Mouse (Mus musculus): ENCODE results near the gene Scrn1. TPM values are rescaled to one million over a fixed set of nuclear protein-coding genes. Genes with fewer than 3 reads are reported as not detected.

The Scrn1 gene
- polyA plus RNA-seq, 1 experiment from 2014 or later: 135 TPM

DNA sequence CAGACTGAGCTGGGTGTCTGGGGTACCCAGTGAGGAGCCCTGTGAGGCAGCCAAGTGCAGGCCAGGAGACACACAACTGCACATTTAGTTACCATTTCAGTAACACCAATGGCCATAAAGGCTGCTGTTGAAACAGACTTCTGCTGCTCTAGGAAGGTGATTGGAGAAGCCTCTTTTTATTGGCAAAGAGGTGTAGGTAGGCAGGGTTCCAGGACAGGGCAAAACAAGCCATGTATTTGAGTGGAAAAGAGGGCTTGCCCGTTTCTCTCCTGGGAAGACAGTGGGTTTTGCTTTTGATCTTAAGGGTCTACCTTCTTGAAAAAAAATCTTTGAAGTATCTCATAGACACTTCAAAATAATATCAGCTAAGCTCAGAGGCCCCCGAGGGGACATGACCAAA, 54.0 kb downstream of the Scrn1 start:
- Histone ChIP-seq H3K36me3 (peaks cover 29% of the 10 kb centered on the region), H3K9me3 (no peaks in the 10 kb centered on the region), H3K27me3 (no peaks in the 10 kb centered on the region), H3K4me3 (no peak overlapping the region), H3K4me2 (replicated peaks) (no peak overlapping the region), H3K9ac (replicated peaks) (no peak overlapping the region), H3K27ac (replicated peaks) (no peak overlapping the region), H3K4me1 (peaks cover 19% of the 10 kb centered on the region)
- 78% methylated on average over 2 of the region's 2 CpGs for WGBS
- ATAC-seq (replicated peaks): no peak

DNA sequence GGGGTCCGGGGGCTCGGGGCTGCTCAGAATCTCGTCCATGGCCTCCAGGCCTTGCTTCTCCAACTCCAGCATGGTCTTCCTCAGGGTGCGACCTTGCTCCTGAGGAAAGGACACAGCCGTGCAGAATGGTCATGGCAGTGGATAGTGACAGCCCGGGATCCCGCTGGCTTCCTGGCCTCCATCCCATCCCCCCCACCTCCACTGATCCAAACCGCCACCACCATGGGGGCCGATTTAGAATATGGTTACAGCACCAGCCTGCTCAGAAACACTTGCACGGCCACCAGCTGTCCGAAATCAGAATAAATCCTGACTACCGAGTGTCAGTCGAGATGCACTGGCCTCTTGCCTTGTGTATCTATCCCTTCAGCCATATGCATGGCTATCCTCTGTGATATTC, 57.0 kb downstream of the Scrn1 start:
- Histone ChIP-seq H3K27me3 (no peaks in the 10 kb centered on the region), H3K9me3 (no peaks in the 10 kb centered on the region), H3K27ac (replicated peaks) (no peak overlapping the region), H3K9ac (replicated peaks) (no peak overlapping the region), H3K36me3 (peaks cover 25% of the 10 kb centered on the region), H3K4me1 (peaks cover 21% of the 10 kb centered on the region), H3K4me3 (no peak overlapping the region), H3K4me2 (replicated peaks) (no peak overlapping the region)
- WGBS: 88% methylated on average over 13 of the region's 13 CpGs
- no peak for ATAC-seq (replicated peaks)

DNA sequence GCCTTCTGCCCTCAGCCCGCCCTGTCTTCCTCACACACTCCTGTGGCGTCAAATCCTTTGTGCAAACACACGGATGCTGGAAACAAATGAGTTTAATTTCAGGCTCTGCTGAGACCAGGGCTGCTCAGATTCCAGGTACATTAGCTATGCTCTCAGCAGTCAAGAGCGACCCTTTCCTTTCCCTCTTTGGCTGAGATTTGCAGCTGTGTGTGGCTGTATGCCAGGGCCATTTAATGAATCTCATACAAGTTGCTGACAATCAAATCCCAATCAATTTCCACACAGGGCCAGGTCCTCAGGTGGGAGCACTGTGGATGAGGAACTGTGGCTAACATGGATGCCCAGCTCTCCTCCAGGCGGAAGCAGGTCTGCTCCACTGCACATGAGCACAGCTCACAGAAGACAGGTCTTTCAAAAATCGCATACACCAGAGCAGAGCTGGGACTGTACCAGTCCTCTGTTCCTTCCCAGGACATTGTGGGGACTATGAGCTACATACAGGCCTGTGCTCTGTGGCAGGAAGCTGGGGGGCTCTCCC, 58.0 kb downstream of the Scrn1 start:
- no peaks in the 10 kb centered on the region for H3K27me3 ChIP-seq
- peaks cover 21% of the 10 kb centered on the region for H3K4me1 ChIP-seq
- no peak overlapping the region for H3K4me3 ChIP-seq
- WGBS: 14% methylated on average over 6 of the region's 6 CpGs
- ATAC-seq (replicated peaks): peak; percentile 60
- peak overlapping the region; percentile 82 for H3K27ac ChIP-seq (replicated peaks)
- H3K4me2 ChIP-seq (replicated peaks): no peak overlapping the region
- peaks cover 16% of the 10 kb centered on the region for H3K36me3 ChIP-seq
- H3K9ac ChIP-seq (replicated peaks): no peak overlapping the region; the same call in 1 of the 2 replicates
- no peaks in the 10 kb centered on the region for H3K9me3 ChIP-seq

DNA sequence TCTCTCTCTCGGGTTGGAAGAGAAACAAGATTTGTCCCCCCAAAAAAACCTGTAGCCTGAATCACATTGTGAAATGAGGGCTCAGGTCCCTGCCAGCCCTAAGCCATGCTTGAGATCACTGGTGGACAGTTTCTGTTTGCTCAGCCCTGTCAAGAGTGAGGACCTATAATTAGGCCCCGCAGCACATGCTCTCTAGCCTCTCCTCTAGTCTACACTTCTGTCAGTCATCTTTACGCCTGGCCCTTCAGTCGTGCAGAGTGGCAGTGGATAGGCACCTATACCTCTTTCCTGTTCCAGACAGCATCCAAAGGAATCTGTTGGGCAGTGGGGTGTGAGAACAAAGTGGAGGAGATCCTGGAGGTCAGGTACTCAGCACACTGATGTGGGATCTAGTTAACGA, 58.5 kb downstream of the Scrn1 start:
- H3K9ac ChIP-seq (replicated peaks): no peak overlapping the region
- H3K36me3 ChIP-seq: peaks cover 15% of the 10 kb centered on the region
- peak overlapping the region; percentile 82 for H3K27ac ChIP-seq (replicated peaks)
- 37% methylated on average over 5 of the region's 5 CpGs for WGBS
- 0 out of 2 replicates have a peak, but pooled peaks have one; percentile 24 for ATAC-seq (replicated peaks)
- no peak overlapping the region for H3K4me2 ChIP-seq (replicated peaks)
- no peaks in the 10 kb centered on the region for H3K27me3 ChIP-seq
- H3K4me1 ChIP-seq: peaks cover 21% of the 10 kb centered on the region
- no peaks in the 10 kb centered on the region for H3K9me3 ChIP-seq
- no peak overlapping the region for H3K4me3 ChIP-seq

DNA sequence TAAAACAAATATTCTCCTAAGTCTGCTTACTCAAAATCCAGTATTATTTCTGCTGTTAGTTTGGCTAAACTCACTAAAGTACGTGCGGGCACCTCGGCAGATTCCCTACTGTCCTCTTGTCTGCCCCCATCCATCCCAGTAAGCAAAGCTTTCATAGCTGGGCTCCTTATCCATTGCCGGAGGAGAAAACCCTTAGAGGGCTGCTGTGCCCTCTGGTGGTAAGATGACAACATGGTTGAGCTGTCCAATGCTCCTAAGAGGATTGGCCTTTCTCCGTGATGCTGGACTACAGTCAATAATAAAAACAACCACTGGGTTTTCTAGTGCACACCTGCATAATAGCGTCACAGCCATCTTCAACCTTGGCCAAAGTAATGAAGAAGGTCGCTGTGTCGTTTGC, 59.3 kb downstream of the Scrn1 start:
- no peaks in the 10 kb centered on the region for H3K27me3 ChIP-seq
- ATAC-seq (replicated peaks): no peak
- peaks cover 12% of the 10 kb centered on the region for H3K36me3 ChIP-seq
- no peak overlapping the region for H3K4me3 ChIP-seq
- 0 out of 2 replicates have a peak overlapping the region, but pooled peaks have one; percentile 82 for H3K27ac ChIP-seq (replicated peaks)
- 45% methylated on average over 8 of the region's 8 CpGs for WGBS
- no peak overlapping the region for H3K4me2 ChIP-seq (replicated peaks)
- no peaks in the 10 kb centered on the region for H3K9me3 ChIP-seq
- no peak overlapping the region for H3K9ac ChIP-seq (replicated peaks)
- peaks cover 21% of the 10 kb centered on the region for H3K4me1 ChIP-seq

DNA sequence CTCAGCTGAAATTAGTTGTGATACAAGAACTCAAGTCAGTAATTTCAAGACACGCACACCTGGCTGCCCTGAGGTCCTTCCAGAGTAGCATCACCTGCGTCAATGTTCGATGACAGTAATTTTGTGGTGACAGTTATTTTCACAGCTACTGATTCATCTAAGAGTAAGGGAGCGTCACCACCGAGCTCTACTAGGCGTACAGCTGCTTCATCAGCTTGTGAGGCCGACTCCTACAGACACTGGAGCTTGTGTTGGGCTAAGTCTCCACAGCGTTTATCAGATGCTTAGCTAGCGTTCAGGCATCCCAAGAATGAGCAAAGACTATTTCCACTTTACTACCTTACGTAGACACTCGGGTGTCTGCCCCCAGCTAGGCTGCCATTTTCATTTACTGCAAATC, 60.0 kb downstream of the Scrn1 start:
- Histone ChIP-seq H3K27me3 (no peaks in the 10 kb centered on the region), H3K4me2 (replicated peaks) (no peak overlapping the region), H3K4me3 (no peak overlapping the region), H3K36me3 (peaks cover 19% of the 10 kb centered on the region), H3K4me1 (peaks cover 21% of the 10 kb centered on the region), H3K9me3 (no peaks in the 10 kb centered on the region), H3K9ac (replicated peaks) (no peak overlapping the region), H3K27ac (replicated peaks) (0 out of 2 replicates have a peak overlapping the region, but pooled peaks have one; percentile 8)
- 90% methylated on average over 11 of the region's 11 CpGs for WGBS
- no peak for ATAC-seq (replicated peaks)

DNA sequence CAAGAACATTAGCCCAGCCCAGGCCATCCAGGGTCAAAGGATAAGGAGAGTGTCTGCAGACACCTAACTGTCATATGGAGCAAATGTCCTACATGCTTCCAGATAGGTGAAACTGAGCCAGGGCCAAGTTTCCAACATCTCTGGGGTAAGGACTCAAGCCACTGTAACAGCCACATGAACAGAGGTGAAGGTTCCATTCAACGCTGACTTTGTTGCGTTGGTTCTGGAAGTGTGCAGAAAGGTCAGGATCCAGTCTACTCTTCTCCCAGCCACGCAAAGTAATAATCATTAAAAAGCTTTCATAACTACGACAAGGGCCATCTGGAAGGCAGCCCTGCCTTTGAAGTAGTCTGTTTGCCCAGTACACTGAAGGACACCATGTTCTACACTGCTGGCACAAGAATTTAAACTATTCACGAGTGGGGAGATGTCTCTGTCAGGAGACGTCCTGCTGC, 63.6 kb downstream of the Scrn1 start:
- Histone ChIP-seq H3K9ac (replicated peaks) (no peak overlapping the region), H3K4me1 (peaks cover 5% of the 10 kb centered on the region), H3K4me3 (no peak overlapping the region), H3K27ac (replicated peaks) (no peak overlapping the region), H3K4me2 (replicated peaks) (no peak overlapping the region), H3K27me3 (no peaks in the 10 kb centered on the region), H3K9me3 (no peaks in the 10 kb centered on the region), H3K36me3 (peaks cover 30% of the 10 kb centered on the region)
- WGBS: 87% methylated on average over 6 of the region's 6 CpGs
- ATAC-seq (replicated peaks): no peak

DNA sequence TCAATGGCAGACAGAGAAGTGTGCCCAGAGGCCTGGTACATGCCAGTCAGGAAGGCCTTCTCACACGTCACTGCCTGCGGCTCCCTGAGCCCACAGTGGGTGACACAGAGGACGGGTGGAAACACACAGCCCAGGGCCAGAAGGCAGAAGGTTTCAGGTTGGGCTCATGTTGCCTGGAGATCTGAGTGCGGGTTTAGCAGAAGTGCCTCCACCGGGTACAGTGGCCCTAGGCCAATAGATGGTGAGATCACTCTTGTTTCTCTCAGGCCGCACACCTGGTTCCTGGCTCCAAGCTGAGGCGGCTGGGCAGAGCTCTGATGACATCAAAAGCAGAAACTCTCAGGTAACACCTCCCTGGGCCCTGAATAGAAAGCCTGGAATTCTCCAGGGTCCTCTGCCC, 70.1 kb downstream of the Scrn1 start:
- Histone ChIP-seq H3K9ac (replicated peaks) (no peak overlapping the region), H3K36me3 (peaks cover 14% of the 10 kb centered on the region), H3K4me2 (replicated peaks) (no peak overlapping the region), H3K9me3 (no peaks in the 10 kb centered on the region), H3K27ac (replicated peaks) (no peak overlapping the region), H3K4me1 (no peaks in the 10 kb centered on the region), H3K27me3 (no peaks in the 10 kb centered on the region), H3K4me3 (no peak overlapping the region)
- WGBS: 79% methylated on average over 7 of the region's 7 CpGs
- no peak for ATAC-seq (replicated peaks)

DNA sequence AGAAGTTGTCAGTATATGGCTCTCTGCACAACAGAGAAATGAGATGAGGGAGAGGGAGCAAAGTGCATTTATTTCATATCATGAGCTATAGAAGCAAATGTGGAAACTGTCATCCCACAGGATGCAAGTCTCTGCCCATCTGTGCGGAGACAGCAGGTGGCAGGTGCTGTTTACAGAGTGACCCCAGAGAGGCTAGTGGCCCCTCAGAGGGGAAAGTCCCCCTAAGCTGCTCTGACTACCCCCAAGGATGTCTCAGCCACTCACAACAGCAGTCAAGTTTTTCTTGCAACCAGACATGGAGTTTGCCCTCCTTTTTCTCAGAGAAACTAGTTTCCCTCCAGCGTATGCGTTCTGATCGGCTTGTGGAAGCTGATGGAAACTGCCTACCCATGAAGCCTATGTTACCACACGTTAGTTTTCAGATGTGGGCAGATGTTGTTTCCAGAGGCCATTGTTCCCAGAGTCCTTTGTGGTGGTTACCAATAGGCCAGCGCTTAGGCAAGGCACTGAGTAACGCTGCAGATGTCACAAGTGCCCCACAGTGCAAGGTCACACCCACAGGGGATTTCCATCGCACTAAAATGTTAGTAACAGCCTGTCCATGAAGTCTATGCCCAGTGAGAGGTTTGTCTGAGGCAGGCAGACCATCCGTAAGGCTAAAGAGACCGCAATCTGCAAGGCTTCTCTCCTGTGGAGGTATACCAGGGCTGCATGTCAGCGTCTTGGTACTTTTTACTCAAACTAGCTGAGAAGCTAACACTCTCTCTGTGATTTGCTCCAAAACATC, 71.5 kb downstream of the Scrn1 start:
- Histone ChIP-seq H3K36me3 (0 out of 2 replicates have a peak, but pooled peaks cover under 1% of the 10 kb centered on the region), H3K27me3 (no peaks in the 10 kb centered on the region), H3K9ac (replicated peaks) (no peak overlapping the region), H3K4me1 (no peaks in the 10 kb centered on the region), H3K4me3 (no peak overlapping the region), H3K9me3 (no peaks in the 10 kb centered on the region), H3K27ac (replicated peaks) (no peak overlapping the region), H3K4me2 (replicated peaks) (no peak overlapping the region)
- no peak for ATAC-seq (replicated peaks)
- 60% methylated on average over 11 of the region's 11 CpGs for WGBS

DNA sequence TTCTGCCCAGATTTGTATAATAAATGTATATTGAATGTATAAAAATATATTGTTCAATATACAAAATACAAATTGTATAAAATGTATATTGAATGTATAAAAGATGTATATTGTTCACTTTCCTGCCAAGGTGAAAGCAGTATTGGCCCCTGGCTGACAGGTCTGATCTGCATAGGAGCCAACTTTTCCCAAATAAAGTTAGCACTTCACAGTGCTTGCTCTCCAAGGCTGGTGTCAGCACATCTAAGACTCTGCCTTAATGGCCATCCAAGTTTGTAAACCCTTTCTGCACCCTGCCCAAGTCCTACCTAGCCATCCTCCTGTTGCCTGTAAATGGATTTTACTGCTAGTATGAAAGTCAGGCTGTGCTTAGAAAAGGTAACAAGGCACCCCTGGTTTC, 72.2 kb downstream of the Scrn1 start:
- no peak overlapping the region for H3K4me2 ChIP-seq (replicated peaks)
- no peaks in the 10 kb centered on the region for H3K27me3 ChIP-seq
- no peak overlapping the region for H3K4me3 ChIP-seq
- no peak for ATAC-seq (replicated peaks)
- no peak overlapping the region for H3K9ac ChIP-seq (replicated peaks)
- H3K27ac ChIP-seq (replicated peaks): no peak overlapping the region
- H3K36me3 ChIP-seq: no peaks in the 10 kb centered on the region
- H3K4me1 ChIP-seq: no peaks in the 10 kb centered on the region
- H3K9me3 ChIP-seq: no peaks in the 10 kb centered on the region

DNA sequence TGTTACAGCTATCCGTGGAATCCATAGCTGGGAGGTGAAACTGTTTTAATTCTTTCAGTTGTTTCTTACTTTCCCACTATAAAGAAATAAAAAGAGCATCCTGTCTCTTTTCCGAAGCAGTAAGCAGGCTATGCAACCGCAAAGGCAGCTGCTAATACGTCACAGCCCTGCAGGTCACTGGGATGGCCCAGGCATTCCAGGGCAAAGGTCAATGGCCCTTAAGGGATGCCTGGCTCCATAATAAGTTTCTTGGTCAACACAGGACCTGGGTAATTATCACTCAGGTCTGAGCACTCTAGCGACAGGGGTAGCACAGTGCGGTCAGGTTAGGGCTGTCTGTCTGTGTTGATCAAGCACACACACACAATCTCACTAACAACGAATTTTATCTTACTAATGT, 75.2 kb downstream of the Scrn1 start:
- no peaks in the 10 kb centered on the region for H3K27me3 ChIP-seq
- no peak overlapping the region for H3K4me2 ChIP-seq (replicated peaks)
- H3K9me3 ChIP-seq: no peaks in the 10 kb centered on the region
- no peak overlapping the region for H3K9ac ChIP-seq (replicated peaks)
- ATAC-seq (replicated peaks): no peak
- H3K4me1 ChIP-seq: no peaks in the 10 kb centered on the region
- WGBS: 81% methylated on average over 7 of the region's 7 CpGs
- no peak overlapping the region for H3K27ac ChIP-seq (replicated peaks)
- no peaks in the 10 kb centered on the region for H3K36me3 ChIP-seq
- H3K4me3 ChIP-seq: no peak overlapping the region

DNA sequence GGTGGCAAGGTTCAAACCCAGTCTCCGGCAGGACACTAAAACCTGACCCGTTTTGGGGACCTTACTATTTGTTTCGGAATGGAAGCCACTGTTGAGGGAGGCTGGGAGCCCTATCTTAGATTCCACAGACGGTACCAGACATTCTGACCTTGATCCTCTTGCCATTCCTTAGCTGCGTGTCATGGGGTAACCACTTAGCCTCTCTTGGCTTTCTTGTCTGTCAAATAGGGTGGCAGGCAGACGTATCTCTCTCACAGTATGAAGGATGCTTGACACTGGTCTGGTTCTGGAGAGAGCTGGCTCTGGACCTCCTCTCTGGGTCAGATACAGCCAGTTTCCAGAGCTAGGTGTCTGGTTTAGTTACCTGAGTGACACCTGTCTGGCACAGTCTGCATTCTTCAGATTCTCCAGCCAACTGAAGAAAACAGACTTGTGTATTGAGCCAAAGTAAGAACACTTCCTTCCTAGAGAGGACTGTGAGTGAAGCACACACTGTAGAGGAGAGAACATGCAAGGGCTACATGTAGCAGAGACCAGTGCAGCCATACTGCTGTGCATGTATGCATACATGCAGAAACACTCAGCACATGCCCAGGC, 80.2 kb downstream of the Scrn1 start:
- H3K4me1 ChIP-seq: peaks cover 10% of the 10 kb centered on the region
- no peaks in the 10 kb centered on the region for H3K36me3 ChIP-seq
- peak overlapping the region; percentile 22; the same call in 1 of the 2 replicates for H3K9ac ChIP-seq (replicated peaks)
- H3K27ac ChIP-seq (replicated peaks): no peak overlapping the region
- H3K4me3 ChIP-seq: peak overlapping the region; percentile 33
- peak overlapping the region; percentile 49; the same call in 1 of the 2 replicates for H3K4me2 ChIP-seq (replicated peaks)
- no peaks in the 10 kb centered on the region for H3K27me3 ChIP-seq
- 36% methylated on average over 6 of the region's 6 CpGs for WGBS
- no peaks in the 10 kb centered on the region for H3K9me3 ChIP-seq
- no peak for ATAC-seq (replicated peaks)
